Mouse (Mus musculus) C2C12 (cell line): ENCODE results near the gene Olfr1056. TPM values are rescaled to one million over a fixed set of nuclear protein-coding genes. Genes with fewer than 3 reads are reported as not detected.
"Not testable (repeated sequence)": the region's sequence is repeated elsewhere in the genome, so short reads cannot be mapped to it uniquely, and the experiment has no call there.

Experiments used
- H3K27me3 ChIP-seq: one replicate; pipeline ENCODE4 v1.6.1; 2011; ENCODE audit not compliant: control insufficient read depth, insufficient read depth, insufficient read length
- H3K36me3 ChIP-seq: one replicate; pipeline ENCODE4 v1.6.1; 2011; ENCODE audit not compliant: control insufficient read depth, insufficient read depth
- H3K4me3 ChIP-seq: one replicate; pipeline ENCODE4 v1.5.1; 2011; ENCODE audit warnings: mild to moderate bottlenecking, control low read depth; ENCODE audit not compliant: poor library complexity, insufficient read depth, severe bottlenecking
- H3K79me2 ChIP-seq: one replicate; pipeline ENCODE4 v1.6.1; 2011; ENCODE audit not compliant: control insufficient read depth, insufficient read depth
- H3K79me3 ChIP-seq: one replicate; pipeline ENCODE4 v1.6.1; 2011; ENCODE audit warnings: low read depth, control low read depth
- H3ac ChIP-seq: one replicate; pipeline ENCODE3; 2011; ENCODE audit warnings: low read depth; ENCODE audit not compliant: control insufficient read depth, insufficient read length
- CEBPB ChIP-seq: IDR thresholded peaks from one replicate; pipeline ENCODE4 v1.6.1; 2011; ENCODE audit warnings: low read depth, mild to moderate bottlenecking, control low read depth, moderate library complexity
- CTCF ChIP-seq: IDR thresholded peaks from one replicate; pipeline ENCODE4 v1.5.1; 2011; ENCODE audit not compliant: control insufficient read depth, insufficient read depth, insufficient read length
- FOSL1 ChIP-seq: IDR thresholded peaks from one replicate; pipeline ENCODE4 v1.8.0; 2011; ENCODE audit warnings: mild to moderate bottlenecking, low read length; ENCODE audit not compliant: poor library complexity, insufficient read depth, severe bottlenecking
- MAX ChIP-seq: IDR thresholded peaks from one replicate; pipeline ENCODE4 v1.6.1; 2011; ENCODE audit warnings: mild to moderate bottlenecking, control low read depth
- MYOD1 ChIP-seq: IDR thresholded peaks from one replicate; pipeline ENCODE4 v1.6.1; 2011; ENCODE audit warnings: low read depth; ENCODE audit not compliant: control insufficient read depth, insufficient read length
- MYOG ChIP-seq: IDR thresholded peaks from one replicate; pipeline ENCODE4 v1.6.1; 2011; ENCODE audit not compliant: control insufficient read depth, insufficient read length; ENCODE audit errors: extremely low read depth
- USF1 ChIP-seq: IDR thresholded peaks from one replicate; pipeline ENCODE4 v1.6.1; 2011; ENCODE audit warnings: low read depth, mild to moderate bottlenecking, control low read depth, moderate library complexity
- long read RNA-seq, 2 experiments: library from polyadenylated mRNA; unstranded; transcript quantifications; one replicate each; pipeline ENCODE4 v2.0.0; 2019 to 2020
- polyA plus RNA-seq: library from polyadenylated mRNA; unstranded; fragments of >200 nt; fragmentation: generic; extraction: Trizol; gene quantifications from one replicate; pipeline ENCODE4 v1.2.1, GENCODE M21; 2012; ENCODE audit warnings: missing spikeins

Olfr1056 gene
- not detected for polyA plus RNA-seq
- long read RNA-seq, experiment 1 = 0 reads
- long read RNA-seq, experiment 2 = 0 reads

GRCm38 (mm10) chr2:86362369-86362768 lies at the start of gene Olfr1056:
Olfr1056 (minus strand) TSS chr2:86362469.
- H3K79me2 ChIP-seq = no peaks in the 10 kb centered on the region
- no peak for TF ChIP-seq USF1
- TF ChIP-seq CTCF = no peak
- no peak for TF ChIP-seq MAX
- TF ChIP-seq MYOD1 = no peak
- TF ChIP-seq FOSL1 = no peak
- TF ChIP-seq MYOG = no peak
- TF ChIP-seq CEBPB = no peak

DNA sequence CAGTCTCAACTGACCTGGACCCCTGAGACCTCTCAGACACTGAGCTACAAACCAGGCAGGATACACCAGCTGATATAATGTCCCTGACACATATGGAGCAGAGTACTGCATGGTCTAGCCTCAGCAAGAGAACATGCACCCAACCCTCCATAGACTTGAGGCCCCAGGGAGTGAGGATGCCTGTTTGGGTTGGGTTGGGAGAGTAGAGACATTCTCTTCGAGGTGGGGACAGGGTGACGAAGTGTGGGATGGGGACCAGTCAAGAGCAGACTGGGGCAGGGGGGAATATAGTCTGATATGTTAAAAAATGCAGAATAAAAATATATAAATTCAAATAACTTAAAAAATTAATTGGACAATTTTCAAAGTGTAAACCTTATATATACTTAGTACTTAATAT lies 32.8 kb upstream of the Olfr1056 start:
- Histone ChIP-seq H3K79me3 (no peaks in the 10 kb centered on the region), H3K4me3 (no peak overlapping the region), H3K27me3 (no peaks in the 10 kb centered on the region), H3K36me3 (no peaks in the 10 kb centered on the region), H3K79me2 (no peaks in the 10 kb centered on the region), H3ac (no peak overlapping the region)
- no peak for TF ChIP-seq USF1
- no peak for TF ChIP-seq FOSL1
- TF ChIP-seq CTCF = no peak
- TF ChIP-seq CEBPB = no peak
- no peak for TF ChIP-seq MAX
- TF ChIP-seq MYOG = no peak
- no peak for TF ChIP-seq MYOD1

More at GRCm38 (mm10) chr2:86362369-86362768, at the start of gene Olfr1056:
- Histone ChIP-seq H3K36me3 (no peaks in the 10 kb centered on the region), H3K4me3 (no peak within 1 kb of the TSS), H3K27me3 (no peaks in the 10 kb centered on the region), H3ac (no peak within 1 kb of the TSS), H3K79me3 (no peaks in the 10 kb centered on the region)

GRCm38 (mm10) chr2:86388461-86388860 lies 26.2 kb upstream of the Olfr1056 start, which contains the start of gene Olfr1058:
Olfr1058 (minus strand) TSS chr2:86388561.
- not testable (repeated sequence) for H3K27me3 ChIP-seq, H3K79me3 ChIP-seq, H3ac ChIP-seq, H3K4me3 ChIP-seq, H3K79me2 ChIP-seq, H3K36me3 ChIP-seq

DNA sequence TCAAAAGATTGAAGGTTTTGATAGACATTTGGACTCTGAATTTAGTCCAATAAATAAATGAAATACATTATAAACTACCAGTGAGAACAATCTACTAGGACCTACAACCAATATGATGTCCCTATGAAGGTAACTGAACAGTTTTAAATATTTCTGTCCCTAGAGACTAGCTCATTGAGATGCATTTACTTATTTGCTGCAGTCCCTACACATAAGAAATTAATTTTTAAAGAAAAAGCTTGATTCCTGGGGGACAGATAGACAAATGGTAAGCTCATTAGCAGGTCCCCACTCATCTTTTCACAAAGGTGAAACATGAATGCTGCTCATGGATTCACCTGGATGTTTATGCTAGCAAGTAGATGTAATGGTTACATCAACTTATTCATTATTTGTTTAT lies 16.0 kb upstream of the Olfr1056 start, which contains the start of gene Olfr1057:
Gene Olfr1057, minus strand, starts transcription at position 101 of the 400 bp plus-strand sequence.
- Histone ChIP-seq H3K4me3 (no peak within 1 kb of the TSS), H3K36me3 (no peaks in the 10 kb centered on the region), H3K79me2 (no peaks in the 10 kb centered on the region), H3ac (no peak within 1 kb of the TSS), H3K27me3 (no peaks in the 10 kb centered on the region), H3K79me3 (no peaks in the 10 kb centered on the region)
- no peak for TF ChIP-seq MYOG
- TF ChIP-seq MAX = no peak
- TF ChIP-seq CEBPB = no peak
- TF ChIP-seq FOSL1 = no peak
- no peak for TF ChIP-seq USF1
- no peak for TF ChIP-seq CTCF
- no peak for TF ChIP-seq MYOD1

- H3ac ChIP-seq, H3K27me3 ChIP-seq, H3K36me3 ChIP-seq, H3K79me3 ChIP-seq, H3K79me2 ChIP-seq, H3K4me3 ChIP-seq: not testable (repeated sequence)
Measured at GRCm38 (mm10) chr2:86366342-86366741, 4.1 kb upstream of the Olfr1056 start.

DNA sequence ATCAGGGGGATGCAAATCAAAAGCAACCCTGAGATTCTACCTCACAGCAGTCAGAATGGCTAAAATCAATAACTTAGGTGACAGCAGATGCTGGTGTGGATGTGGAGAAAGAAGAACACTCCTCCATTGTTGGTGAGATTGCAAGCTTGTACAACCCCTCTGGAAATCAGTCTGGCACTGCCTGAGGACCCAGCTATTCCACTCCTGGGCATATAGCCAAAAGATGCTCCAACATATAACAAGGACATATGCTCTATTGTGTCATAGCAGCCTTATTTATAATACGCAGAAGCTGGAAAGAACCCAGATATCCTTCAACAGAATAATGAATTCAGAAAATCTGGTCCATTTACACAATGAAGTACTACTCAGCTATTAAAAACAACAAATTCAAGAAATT lies 10.5 kb downstream of the Olfr1056 start:
- H3K27me3 ChIP-seq, H3K79me3 ChIP-seq, H3ac ChIP-seq, H3K36me3 ChIP-seq, H3K4me3 ChIP-seq, H3K79me2 ChIP-seq: not testable (repeated sequence)

- Histone ChIP-seq H3K4me3 (no peak within 1 kb of the TSS), H3ac (no peak within 1 kb of the TSS), H3K27me3 (no peaks in the 10 kb centered on the region), H3K79me3 (no peaks in the 10 kb centered on the region), H3K36me3 (no peaks in the 10 kb centered on the region), H3K79me2 (no peaks in the 10 kb centered on the region)
- TF ChIP-seq MAX (no peak), USF1 (no peak), CEBPB (no peak), CTCF (no peak), FOSL1 (no peak), MYOD1 (no peak), MYOG (no peak)
Measured at GRCm38 (mm10) chr2:86350184-86350583, 12.1 kb downstream of the Olfr1056 start, which contains the start of gene Olfr1055. Olfr1055 (minus strand) TSS chr2:86350284.
